Mouse (Mus musculus): ENCODE data around the gene Azi2. TPM values are rescaled to one million over a fixed set of nuclear protein-coding genes. Genes with fewer than 3 reads are reported as not detected.

The Azi2 gene
- polyA plus RNA-seq, 1 experiment from 2014 or later: 81.6 TPM

- Histone ChIP-seq H3K27ac (no peak overlapping the region), H3K4me3 (replicated peaks; ENCODE audit: low read length) (no peak overlapping the region), H3K4me2 (replicated peaks) (no peak overlapping the region), H3K4me1 (replicated peaks; ENCODE audit: control insufficient read depth, insufficient read depth, low read length) (no peaks in the 10 kb centered on the region), H3K27me3 (ENCODE audit: control insufficient read depth, insufficient read depth, low read length) (no peaks in the 10 kb centered on the region), H3K9me3 (ENCODE audit: control insufficient read depth, low read length) (no peaks in the 10 kb centered on the region), H3K36me3 (replicated peaks; ENCODE audit: control insufficient read depth, insufficient read depth) (no peaks in the 10 kb centered on the region), H3K9ac (no peak overlapping the region)
- DNase-seq (ENCODE audit: low spot score): no peak
- ATAC-seq (ENCODE audit: low FRiP score): no peak
- 68% methylated on average over 2 of the region's 2 CpGs for WGBS
Measured at GRCm38 (mm10) chr9:118031694-118032093, 8.6 kb upstream of the Azi2 start.

- no peak overlapping the region for H3K4me3 ChIP-seq (replicated peaks; ENCODE audit: low read length)
- H3K27me3 ChIP-seq (ENCODE audit: control insufficient read depth, insufficient read depth, low read length): no peaks in the 10 kb centered on the region
- no peak for DNase-seq (ENCODE audit: low spot score)
- no peak overlapping the region for H3K4me2 ChIP-seq (replicated peaks)
- H3K36me3 ChIP-seq (replicated peaks; ENCODE audit: control insufficient read depth, insufficient read depth): no peaks in the 10 kb centered on the region
- ATAC-seq (ENCODE audit: low FRiP score): no peak
- 87% methylated on average over 3 of the region's 3 CpGs for WGBS
- H3K4me1 ChIP-seq (replicated peaks; ENCODE audit: control insufficient read depth, insufficient read depth, low read length): peaks cover 3% of the 10 kb centered on the region; the same call in 1 of the 2 replicates
- H3K27ac ChIP-seq: no peak overlapping the region
- H3K9me3 ChIP-seq (ENCODE audit: control insufficient read depth, low read length): no peaks in the 10 kb centered on the region
- no peak overlapping the region for H3K9ac ChIP-seq
Measured at GRCm38 (mm10) chr9:118034990-118035389, 5.3 kb upstream of the Azi2 start.

GRCm38 (mm10) chr9:118041022-118041400 lies 712 bp downstream of the Azi2 start:
- Histone ChIP-seq H3K9ac (peak overlapping the region; percentile 89), H3K27me3 (ENCODE audit: control insufficient read depth, insufficient read depth, low read length) (no peaks in the 10 kb centered on the region), H3K4me1 (replicated peaks; ENCODE audit: control insufficient read depth, insufficient read depth, low read length) (peaks cover 26% of the 10 kb centered on the region), H3K36me3 (replicated peaks; ENCODE audit: control insufficient read depth, insufficient read depth) (no peaks in the 10 kb centered on the region), H3K4me2 (replicated peaks) (peak overlapping the region; percentile 74), H3K9me3 (ENCODE audit: control insufficient read depth, low read length) (no peaks in the 10 kb centered on the region), H3K4me3 (replicated peaks; ENCODE audit: low read length) (peak overlapping the region; percentile 75), H3K27ac (peak overlapping the region; percentile 97)
- DNase-seq (ENCODE audit: low spot score) (peak; percentile 34), ATAC-seq (ENCODE audit: low FRiP score) (no peak)
- 1% methylated on average over 21 of the region's 21 CpGs for WGBS

GRCm38 (mm10) chr9:118041646-118042045 lies 1.3 kb downstream of the Azi2 start:
- no peaks in the 10 kb centered on the region for H3K9me3 ChIP-seq (ENCODE audit: control insufficient read depth, low read length)
- ATAC-seq (ENCODE audit: low FRiP score): no peak
- H3K4me1 ChIP-seq (replicated peaks; ENCODE audit: control insufficient read depth, insufficient read depth, low read length): peaks cover 26% of the 10 kb centered on the region
- H3K4me2 ChIP-seq (replicated peaks): peak overlapping the region; percentile 74
- H3K4me3 ChIP-seq (replicated peaks; ENCODE audit: low read length): peak overlapping the region; percentile 75
- peak overlapping the region; percentile 89 for H3K9ac ChIP-seq
- no peak for DNase-seq (ENCODE audit: low spot score)
- 17% methylated on average over 5 of the region's 5 CpGs for WGBS
- no peaks in the 10 kb centered on the region for H3K36me3 ChIP-seq (replicated peaks; ENCODE audit: control insufficient read depth, insufficient read depth)
- H3K27ac ChIP-seq: no peak overlapping the region
- no peaks in the 10 kb centered on the region for H3K27me3 ChIP-seq (ENCODE audit: control insufficient read depth, insufficient read depth, low read length)

GRCm38 (mm10) chr9:118042738-118043137 lies 2.4 kb downstream of the Azi2 start:
- peaks cover 4% of the 10 kb centered on the region; the same call in 1 of the 2 replicates for H3K36me3 ChIP-seq (replicated peaks; ENCODE audit: control insufficient read depth, insufficient read depth)
- DNase-seq (ENCODE audit: low spot score): no peak
- WGBS: 94% methylated on average over 4 of the region's 4 CpGs
- peaks cover 26% of the 10 kb centered on the region for H3K4me1 ChIP-seq (replicated peaks; ENCODE audit: control insufficient read depth, insufficient read depth, low read length)
- no peak overlapping the region for H3K27ac ChIP-seq
- ATAC-seq (ENCODE audit: low FRiP score): no peak
- no peaks in the 10 kb centered on the region for H3K9me3 ChIP-seq (ENCODE audit: control insufficient read depth, low read length)
- no peaks in the 10 kb centered on the region for H3K27me3 ChIP-seq (ENCODE audit: control insufficient read depth, insufficient read depth, low read length)
- peak overlapping the region; percentile 74 for H3K4me2 ChIP-seq (replicated peaks)
- no peak overlapping the region for H3K9ac ChIP-seq
- H3K4me3 ChIP-seq (replicated peaks; ENCODE audit: low read length): no peak overlapping the region

- H3K9me3 ChIP-seq (ENCODE audit: control insufficient read depth, low read length): no peaks in the 10 kb centered on the region
- WGBS: 92% methylated on average over 3 of the region's 3 CpGs
- H3K4me1 ChIP-seq (replicated peaks; ENCODE audit: control insufficient read depth, insufficient read depth, low read length): peaks cover 26% of the 10 kb centered on the region
- H3K4me3 ChIP-seq (replicated peaks; ENCODE audit: low read length): no peak overlapping the region
- H3K27ac ChIP-seq: no peak overlapping the region
- peaks cover 8% of the 10 kb centered on the region for H3K36me3 ChIP-seq (replicated peaks; ENCODE audit: control insufficient read depth, insufficient read depth)
- no peak for ATAC-seq (ENCODE audit: low FRiP score)
- no peak overlapping the region for H3K4me2 ChIP-seq (replicated peaks)
- no peak for DNase-seq (ENCODE audit: low spot score)
- H3K9ac ChIP-seq: no peak overlapping the region
- no peaks in the 10 kb centered on the region for H3K27me3 ChIP-seq (ENCODE audit: control insufficient read depth, insufficient read depth, low read length)
Measured at GRCm38 (mm10) chr9:118043581-118043980, 3.3 kb downstream of the Azi2 start.

- ATAC-seq (ENCODE audit: low FRiP score) (no peak), DNase-seq (ENCODE audit: low spot score) (no peak)
- H3K4me1 ChIP-seq (replicated peaks; ENCODE audit: control insufficient read depth, insufficient read depth, low read length): peaks cover 23% of the 10 kb centered on the region
- peaks cover 18% of the 10 kb centered on the region for H3K36me3 ChIP-seq (replicated peaks; ENCODE audit: control insufficient read depth, insufficient read depth)
- H3K27ac ChIP-seq: no peak overlapping the region
- H3K4me3 ChIP-seq (replicated peaks; ENCODE audit: low read length): no peak overlapping the region
- H3K9ac ChIP-seq: no peak overlapping the region
- H3K27me3 ChIP-seq (ENCODE audit: control insufficient read depth, insufficient read depth, low read length): no peaks in the 10 kb centered on the region
- no peak overlapping the region for H3K4me2 ChIP-seq (replicated peaks)
- no peaks in the 10 kb centered on the region for H3K9me3 ChIP-seq (ENCODE audit: control insufficient read depth, low read length)
- WGBS: 68% methylated on average over 1 of the region's 1 CpGs
Measured at GRCm38 (mm10) chr9:118045011-118045533, 4.8 kb downstream of the Azi2 start.

GRCm38 (mm10) chr9:118053286-118053685 lies 13.0 kb downstream of the Azi2 start:
- Histone ChIP-seq H3K9me3 (ENCODE audit: control insufficient read depth, low read length) (no peaks in the 10 kb centered on the region), H3K9ac (no peak overlapping the region), H3K27ac (no peak overlapping the region), H3K27me3 (ENCODE audit: control insufficient read depth, insufficient read depth, low read length) (no peaks in the 10 kb centered on the region), H3K4me3 (replicated peaks; ENCODE audit: low read length) (no peak overlapping the region), H3K4me2 (replicated peaks) (no peak overlapping the region), H3K36me3 (replicated peaks; ENCODE audit: control insufficient read depth, insufficient read depth) (peaks cover 63% of the 10 kb centered on the region), H3K4me1 (replicated peaks; ENCODE audit: control insufficient read depth, insufficient read depth, low read length) (no peaks in the 10 kb centered on the region)
- DNase-seq (ENCODE audit: low spot score): peak; percentile 76
- no peak for ATAC-seq (ENCODE audit: low FRiP score)
- 29% methylated on average over 1 of the region's 1 CpGs for WGBS

GRCm38 (mm10) chr9:118059101-118059500 lies 18.8 kb downstream of the Azi2 start:
- WGBS: 98% methylated on average over 3 of the region's 3 CpGs
- no peaks in the 10 kb centered on the region for H3K9me3 ChIP-seq (ENCODE audit: control insufficient read depth, low read length)
- no peak for DNase-seq (ENCODE audit: low spot score)

GRCm38 (mm10) chr9:118070442-118070841 lies 30.1 kb downstream of the Azi2 start:
- Histone ChIP-seq H3K9me3 (ENCODE audit: control insufficient read depth, low read length) (no peaks in the 10 kb centered on the region), H3K9ac (no peak overlapping the region), H3K36me3 (replicated peaks; ENCODE audit: control insufficient read depth, insufficient read depth) (peaks cover 41% of the 10 kb centered on the region), H3K4me3 (replicated peaks; ENCODE audit: low read length) (no peak overlapping the region), H3K4me2 (replicated peaks) (no peak overlapping the region), H3K4me1 (replicated peaks; ENCODE audit: control insufficient read depth, insufficient read depth, low read length) (no peaks in the 10 kb centered on the region), H3K27me3 (ENCODE audit: control insufficient read depth, insufficient read depth, low read length) (no peaks in the 10 kb centered on the region), H3K27ac (no peak overlapping the region)
- no peak for DNase-seq (ENCODE audit: low spot score)
- 95% methylated on average over 6 of the region's 6 CpGs for WGBS
- no peak for ATAC-seq (ENCODE audit: low FRiP score)

More at GRCm38 (mm10) chr9:118059101-118059500, 18.8 kb downstream of the Azi2 start:
- H3K4me1 ChIP-seq (replicated peaks; ENCODE audit: control insufficient read depth, insufficient read depth, low read length): no peaks in the 10 kb centered on the region
- no peaks in the 10 kb centered on the region for H3K27me3 ChIP-seq (ENCODE audit: control insufficient read depth, insufficient read depth, low read length)
- H3K4me3 ChIP-seq (replicated peaks; ENCODE audit: low read length): no peak overlapping the region
- H3K4me2 ChIP-seq (replicated peaks): no peak overlapping the region
- ATAC-seq (ENCODE audit: low FRiP score): no peak
- H3K9ac ChIP-seq: no peak overlapping the region
- peaks cover 61% of the 10 kb centered on the region for H3K36me3 ChIP-seq (replicated peaks; ENCODE audit: control insufficient read depth, insufficient read depth)
- no peak overlapping the region for H3K27ac ChIP-seq

Measured in hindbrain, embryonic 14.5 days (tissue).